Mouse (Mus musculus) midbrain, postnatal 0 days (tissue): ENCODE results near the gene Mapk8ip3. TPM values are rescaled to one million over a fixed set of nuclear protein-coding genes. Genes with fewer than 3 reads are reported as not detected.

Experiments
- ATAC-seq: fragments of 200-750 bp; cut with Nextera tagmentation; 2 replicates; pipeline ENCODE4 v1.8.0; 2017; ENCODE audit warnings: moderate number of reproducible peaks, mild to moderate bottlenecking, moderate TSS enrichment, moderate library complexity; ENCODE audit not compliant: low FRiP score
- DNase-seq: peaks from one replicate; pipeline ENCODE4 v3.0.0-alpha.2; 2015; ENCODE audit warnings: low spot score
- H3K27ac ChIP-seq: fragments of 300-500 bp; sonication (generic); 2 replicates; pipeline ENCODE4 v1.5.1; 2014; ENCODE audit warnings: low read depth, mild to moderate bottlenecking, low read length, mixed read lengths
- H3K27me3 ChIP-seq: fragments of 300-500 bp; sonication (generic); 2 replicates; pipeline ENCODE4 v1.6.1; 2014; ENCODE audit warnings: low read length, control low read depth, mixed read lengths; ENCODE audit not compliant: insufficient read depth
- H3K36me3 ChIP-seq: fragments of 300-500 bp; sonication (generic); 2 replicates; pipeline ENCODE4 v1.6.1; 2014; ENCODE audit warnings: low read length, control low read depth, mixed read lengths; ENCODE audit not compliant: insufficient read depth
- H3K4me1 ChIP-seq: fragments of 300-500 bp; sonication (generic); 2 replicates; pipeline ENCODE4 v1.6.1; 2014; ENCODE audit warnings: mild to moderate bottlenecking, control low read depth, antibody characterized with exemption, low read length, mixed read lengths; ENCODE audit not compliant: insufficient read depth
- H3K4me2 ChIP-seq: fragments of 300-500 bp; sonication (generic); 2 replicates; pipeline ENCODE4 v1.6.1; 2014; ENCODE audit warnings: low read depth, mild to moderate bottlenecking, low read length, mixed read lengths; ENCODE audit not compliant: poor library complexity, severe bottlenecking
- H3K4me3 ChIP-seq: fragments of 300-500 bp; sonication (generic); 2 replicates; pipeline ENCODE4 v1.5.1; 2014; ENCODE audit warnings: low read depth, mild to moderate bottlenecking, low read length, moderate library complexity
- H3K9ac ChIP-seq: fragments of 300-500 bp; sonication (generic); replicated peaks from 2 replicates; pipeline ENCODE4 v1.6.1; 2014; ENCODE audit warnings: mild to moderate bottlenecking, low read length, moderate library complexity, mixed read lengths; ENCODE audit not compliant: poor library complexity, severe bottlenecking
- H3K9me3 ChIP-seq: fragments of 300-500 bp; sonication (generic); 2 replicates; pipeline ENCODE4 v1.6.1; 2016; ENCODE audit warnings: low read length, control low read depth
- CTCF ChIP-seq: IDR thresholded peaks from 2 replicates; pipeline ENCODE4 v1.5.1; 2016; ENCODE audit warnings: antibody characterized with exemption, mild to moderate bottlenecking
- WGBS: fragments of 180-500 bp; shearing (Covaris S2); extraction: QIAGEN DNeasy Blood & Tissue Kit; methylation state at CpG from one replicate; pipeline ENCODE4 v1.1.7; 2014; 5-methylcytosine and 5-hydroxymethylcytosine counted together
- polyA plus RNA-seq: library from polyadenylated mRNA; unstranded; fragments of >200 nt; fragmentation: Nextera tagmentation; extraction: Ambion mirVana; gene quantifications from 2 replicates; pipeline ENCODE4 v1.2.1, GENCODE M21; 2015
- total RNA-seq: library from RNA; depleted of rRNA; stranded (reverse); fragments of >200 nt; gene quantifications from 2 replicates; pipeline ENCODE4 v1.2.3, GENCODE M21; 2014

Mapk8ip3 gene
- total and polyA plus RNA-seq, 2 experiments from 2014 or later: 72.5 to 168 TPM

DNA sequence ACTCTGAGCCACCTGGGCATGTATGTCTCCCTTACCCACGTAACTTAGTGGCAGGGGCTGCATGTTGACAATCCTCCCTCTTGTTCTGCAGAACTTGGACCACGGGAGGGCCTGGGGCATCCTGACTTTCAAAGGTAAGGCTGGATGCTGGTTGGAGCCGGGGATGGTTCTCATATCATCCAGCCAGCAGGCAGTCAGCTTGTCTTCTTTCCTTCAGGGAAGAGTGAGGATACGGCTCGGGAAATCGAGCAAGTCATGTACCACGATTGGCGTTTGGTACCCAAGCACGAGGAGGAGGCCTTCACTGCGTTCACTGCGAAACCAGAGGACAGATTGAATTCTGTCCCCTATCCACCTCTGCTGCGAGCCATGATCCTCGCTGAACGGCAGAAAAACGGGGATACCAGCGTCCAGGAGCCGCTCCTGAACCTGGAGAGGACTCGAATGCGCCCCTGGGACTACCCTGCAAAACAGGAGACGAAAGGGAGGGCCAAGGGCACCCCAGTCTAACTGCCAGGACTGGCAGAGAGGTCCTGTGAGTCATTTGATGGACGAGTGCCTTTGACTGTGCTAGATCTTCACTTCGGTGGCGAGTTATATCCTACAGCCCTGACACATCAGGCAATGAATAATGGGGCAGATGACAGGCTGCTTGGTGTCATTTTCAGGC, 41.1 kb downstream of the Mapk8ip3 start:
- DNase-seq (no peak), ATAC-seq (no peak)
- TF ChIP-seq CTCF: no peak
- H3K4me1 ChIP-seq: peaks cover 14% of the 10 kb centered on the region
- H3K36me3 ChIP-seq: peaks cover 50% of the 10 kb centered on the region
- peak overlapping the region; percentile 93 for H3K9ac ChIP-seq
- H3K9me3 ChIP-seq: no peaks in the 10 kb centered on the region
- 10% methylated on average over 23 of the region's 23 CpGs for WGBS
- H3K4me2 ChIP-seq: peak overlapping the region; percentile 98
- peak overlapping the region; percentile 91 for H3K27ac ChIP-seq
- no peaks in the 10 kb centered on the region for H3K27me3 ChIP-seq
- peak overlapping the region; percentile 87 for H3K4me3 ChIP-seq

DNA sequence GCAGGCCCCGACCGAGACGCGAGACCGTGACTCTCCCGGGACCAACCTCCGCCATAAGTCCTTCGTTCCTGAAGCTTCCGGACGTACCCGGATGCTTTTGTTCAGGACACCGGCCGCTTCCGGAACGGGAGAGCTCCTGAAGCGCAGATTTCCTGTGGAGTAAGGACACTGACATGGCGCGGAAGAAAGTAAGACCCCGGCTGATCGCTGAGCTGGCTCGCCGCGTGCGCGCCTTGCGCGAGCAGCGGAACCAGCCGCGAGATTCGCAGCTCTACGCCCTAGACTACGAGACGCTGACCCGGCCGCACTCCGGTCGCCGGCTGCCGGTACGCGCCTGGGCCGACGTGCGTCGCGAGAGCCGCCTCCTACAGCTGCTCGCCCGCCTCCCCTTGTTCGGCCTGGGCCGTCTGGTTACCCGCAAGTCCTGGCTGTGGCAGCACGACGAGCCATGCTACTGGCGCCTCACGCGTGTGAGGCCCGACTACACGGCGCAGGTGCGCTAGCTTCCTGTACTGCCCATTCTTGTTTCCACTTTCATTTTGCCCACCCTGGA, 41.7 kb downstream of the Mapk8ip3 start, which contains the start of the genes Eme2 and Mrps34:
Gene Eme2, minus strand, starts transcription at position 93 of the 553 bp plus-strand sequence.
Gene Mrps34, plus strand, starts transcription at position 122 of the 553 bp plus-strand sequence.
- Histone ChIP-seq H3K4me2 (peak within 1 kb of the TSS; percentile 98), H3K27ac (peak within 1 kb of the TSS; percentile 91), H3K36me3 (peaks cover 50% of the 10 kb centered on the region), H3K4me1 (peaks cover 14% of the 10 kb centered on the region), H3K9ac (peak within 1 kb of the TSS; percentile 93), H3K27me3 (no peaks in the 10 kb centered on the region), H3K4me3 (peak within 1 kb of the TSS; percentile 87), H3K9me3 (no peaks in the 10 kb centered on the region)
- peak; percentile 62 for ATAC-seq
- peak; percentile 94 for DNase-seq
- under 1% methylated on average over 54 of the region's 62 CpGs for WGBS
- TF ChIP-seq CTCF: no peak

DNA sequence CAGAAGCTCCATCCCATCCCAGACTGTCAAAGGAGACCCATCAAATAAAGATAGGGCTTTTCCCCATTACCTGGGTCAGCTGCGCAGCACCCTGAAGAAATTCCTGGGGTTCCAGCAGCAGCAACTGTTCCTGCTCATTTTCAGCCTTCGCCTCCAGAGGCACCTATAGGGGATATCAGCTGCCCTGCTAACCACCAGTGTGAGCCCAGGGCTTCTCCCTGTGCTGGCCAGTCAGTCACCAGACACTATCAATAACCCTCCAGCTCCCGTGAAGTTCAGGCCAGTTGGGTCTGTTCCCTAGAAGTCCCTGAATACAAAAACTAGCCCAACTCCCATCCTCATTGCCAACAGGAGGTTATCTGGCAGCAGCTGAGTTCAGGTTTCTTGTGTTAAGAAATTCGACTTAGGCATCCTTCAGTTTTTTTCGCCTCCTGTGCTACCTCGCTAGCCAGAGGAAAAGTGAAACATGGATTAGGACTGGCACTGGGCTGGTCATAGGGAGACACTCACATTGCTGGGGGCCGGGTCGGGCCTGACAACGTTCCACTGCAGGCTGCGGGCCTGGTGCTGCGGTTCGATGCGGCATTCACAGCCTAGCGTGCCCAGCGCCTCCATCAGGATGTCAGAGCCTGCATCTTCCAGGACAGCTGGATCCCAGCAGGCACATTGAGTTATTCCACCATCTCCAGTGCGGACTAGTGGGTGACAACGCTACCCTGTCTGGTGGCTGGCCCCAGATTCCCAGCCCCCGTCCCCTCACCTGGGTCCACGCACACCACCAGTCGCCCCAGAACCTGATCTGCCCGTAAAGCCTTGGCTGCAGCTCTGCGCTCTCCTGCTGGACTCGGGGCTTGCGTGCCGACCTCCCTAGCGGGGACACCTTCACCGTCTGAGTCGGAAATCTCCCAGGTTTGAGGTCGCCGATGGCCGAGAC, 42.4 kb downstream of the Mapk8ip3 start:
- WGBS: 11% methylated on average over 31 of the region's 31 CpGs
- Histone ChIP-seq H3K4me3 (peak overlapping the region; percentile 87), H3K27me3 (no peaks in the 10 kb centered on the region), H3K4me2 (peak overlapping the region; percentile 98), H3K9me3 (no peaks in the 10 kb centered on the region), H3K4me1 (peaks cover 14% of the 10 kb centered on the region), H3K27ac (peak overlapping the region; percentile 91), H3K36me3 (peaks cover 44% of the 10 kb centered on the region), H3K9ac (peak overlapping the region; percentile 93)
- 0 out of 2 replicates have a peak, but pooled peaks have one; percentile 3 for TF ChIP-seq CTCF
- DNase-seq (peak; percentile 6), ATAC-seq (0 out of 2 replicates have a peak, but pooled peaks have one; percentile 6)

DNA sequence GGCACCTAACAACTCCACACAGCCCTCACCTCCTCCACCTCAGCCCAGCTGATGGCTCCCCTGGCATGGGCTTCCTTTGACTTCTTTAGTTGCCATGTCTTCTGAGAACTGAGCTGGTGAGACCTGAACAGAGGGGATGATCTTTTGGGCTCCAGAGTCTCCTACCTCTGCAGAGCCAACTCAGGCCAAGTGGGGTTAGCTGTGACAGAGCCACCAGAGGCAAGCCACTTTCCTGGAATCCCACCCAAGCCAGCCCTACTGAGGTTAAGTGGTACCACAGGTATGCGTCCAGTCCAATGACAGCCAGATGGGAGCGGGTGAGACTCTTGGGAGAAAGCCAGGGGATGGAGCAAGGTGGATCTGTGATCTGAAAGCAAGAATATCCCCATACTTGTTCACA, 43.5 kb downstream of the Mapk8ip3 start:
- TF ChIP-seq CTCF: no peak
- ATAC-seq (no peak), DNase-seq (no peak)
- peaks cover 14% of the 10 kb centered on the region for H3K4me1 ChIP-seq
- H3K9ac ChIP-seq: no peak overlapping the region
- peaks cover 39% of the 10 kb centered on the region for H3K36me3 ChIP-seq
- no peaks in the 10 kb centered on the region for H3K27me3 ChIP-seq
- H3K4me2 ChIP-seq: no peak overlapping the region
- no peak overlapping the region for H3K27ac ChIP-seq
- no peak overlapping the region for H3K4me3 ChIP-seq
- WGBS: 95% methylated on average over 2 of the region's 2 CpGs
- no peaks in the 10 kb centered on the region for H3K9me3 ChIP-seq

DNA sequence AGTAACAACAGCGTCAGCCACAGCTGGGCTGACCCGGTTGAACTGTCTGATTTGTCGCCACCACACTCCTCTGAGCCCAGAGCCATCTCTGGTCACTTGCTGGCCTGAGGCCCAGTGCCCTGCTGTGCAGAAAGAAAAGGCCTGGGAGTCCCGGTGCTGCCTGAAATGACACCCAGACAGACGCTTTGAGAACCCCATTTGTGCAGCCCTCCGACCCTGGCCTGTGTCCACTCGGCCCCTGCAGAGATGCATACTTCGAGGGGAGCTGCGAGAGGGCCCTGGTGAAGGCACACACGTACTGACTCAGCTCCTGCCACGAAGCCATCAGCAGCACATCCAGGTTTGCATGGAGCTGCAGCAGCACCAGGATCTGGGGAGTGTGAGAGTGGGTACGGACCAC, 44.0 kb downstream of the Mapk8ip3 start:
- peaks cover 15% of the 10 kb centered on the region for H3K4me1 ChIP-seq

More for the DNA sequence above, 44.0 kb downstream of the Mapk8ip3 start:
- Histone ChIP-seq H3K4me2 (no peak overlapping the region), H3K27ac (no peak overlapping the region), H3K4me3 (no peak overlapping the region), H3K9ac (no peak overlapping the region), H3K9me3 (no peaks in the 10 kb centered on the region), H3K27me3 (no peaks in the 10 kb centered on the region), H3K36me3 (peaks cover 37% of the 10 kb centered on the region)
- WGBS: 89% methylated on average over 12 of the region's 12 CpGs
- ATAC-seq: no peak
- no peak for TF ChIP-seq CTCF
- DNase-seq: no peak
